Mouse (Mus musculus): ENCODE data around the gene Malrd1. TPM values are rescaled to one million over a fixed set of nuclear protein-coding genes. Genes with fewer than 3 reads are reported as not detected.

The Malrd1 gene
- polyA plus RNA-seq (2014; fragmentation: Nextera tagmentation; extraction: Ambion mirVana): not detected in 2 replicates

DNA sequence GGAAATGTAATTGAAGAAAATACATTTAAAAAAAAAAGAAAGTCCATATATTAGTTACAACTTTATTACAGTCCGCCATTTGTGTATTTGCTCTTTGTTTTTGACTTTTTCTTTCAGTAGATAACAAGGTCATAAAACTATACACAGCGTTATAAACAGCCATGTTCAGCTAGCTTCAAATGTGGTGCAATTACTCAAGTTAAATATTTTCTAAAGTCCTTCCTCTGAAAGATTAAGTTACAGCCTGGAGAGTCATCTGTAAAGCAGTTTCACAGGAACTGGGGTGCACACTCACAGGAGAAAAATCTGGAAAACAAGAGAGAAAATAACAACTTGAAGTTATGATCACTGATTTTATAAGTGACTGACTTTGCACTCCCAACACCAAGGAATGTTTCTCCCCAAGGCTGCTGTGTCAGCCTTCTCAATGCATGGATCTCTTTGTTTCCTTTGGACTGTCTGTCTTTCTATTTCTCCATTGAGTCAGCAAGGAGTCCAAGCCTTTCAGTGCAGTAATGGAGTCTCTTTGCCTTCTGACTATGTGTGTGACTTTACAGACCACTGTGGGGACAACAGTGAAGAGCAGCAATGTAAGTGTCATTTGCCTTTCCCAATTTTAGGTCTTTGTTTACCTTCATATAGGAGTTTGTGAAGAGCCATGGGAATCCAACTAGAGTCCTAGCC, at the start of gene Malrd1:
Gene Malrd1 (plus strand): TSS at position 239 of the 684 bp plus-strand sequence.
- H3K4me2 ChIP-seq: no peak within 1 kb of the TSS
- no peak within 1 kb of the TSS for H3K27ac ChIP-seq (ENCODE audit: low read depth, low read length)
- H3K9me3 ChIP-seq (ENCODE audit: control insufficient read depth, low read length): peaks cover 7% of the 10 kb centered on the region; the same call in 1 of the 2 replicates
- no peaks in the 10 kb centered on the region for H3K27me3 ChIP-seq (replicated peaks; ENCODE audit: control insufficient read depth, insufficient read depth, low read length)
- no peak within 1 kb of the TSS for H3K4me3 ChIP-seq (ENCODE audit: low read depth, low read length)
- H3K4me1 ChIP-seq (replicated peaks; ENCODE audit: control insufficient read depth, insufficient read depth, low read length): no peaks in the 10 kb centered on the region
- H3K36me3 ChIP-seq (ENCODE audit: control insufficient read depth, insufficient read depth, low read length): no peaks in the 10 kb centered on the region
- WGBS: 60% methylated on average over 2 of the region's 2 CpGs
- DNase-seq (ENCODE audit: low spot score): no peak
- H3K9ac ChIP-seq (ENCODE audit: low read depth, low read length): no peak within 1 kb of the TSS
- no peak for ATAC-seq (replicated peaks; ENCODE audit: low FRiP score)

DNA sequence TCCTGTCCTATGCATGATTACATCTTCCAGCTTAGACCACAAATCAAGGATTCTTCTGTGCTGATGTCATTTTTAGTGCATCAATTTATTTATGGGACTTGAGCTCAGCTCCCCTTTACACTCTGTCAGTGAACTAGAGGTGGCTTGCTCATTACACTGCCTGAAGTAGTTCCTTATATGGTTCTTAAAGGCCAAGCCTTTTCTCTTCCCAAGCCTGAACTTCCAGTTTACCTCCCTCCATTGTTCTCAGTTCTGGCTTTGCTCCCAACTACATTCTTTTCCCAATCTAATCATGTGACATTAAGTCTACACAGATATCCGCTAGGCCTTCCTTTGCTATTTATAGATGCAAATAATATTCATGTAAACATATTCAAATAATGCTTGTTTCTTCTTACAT, 12.4 kb downstream of the Malrd1 start:
- H3K4me1 ChIP-seq (replicated peaks; ENCODE audit: control insufficient read depth, insufficient read depth, low read length): no peaks in the 10 kb centered on the region
- ATAC-seq (replicated peaks; ENCODE audit: low FRiP score) (no peak), DNase-seq (ENCODE audit: low spot score) (no peak)
- WGBS: 79% methylated on average over 1 of the region's 1 CpGs
- no peak overlapping the region for H3K4me2 ChIP-seq
- H3K27ac ChIP-seq (ENCODE audit: low read depth, low read length): no peak overlapping the region
- no peaks in the 10 kb centered on the region for H3K36me3 ChIP-seq (ENCODE audit: control insufficient read depth, insufficient read depth, low read length)
- H3K27me3 ChIP-seq (replicated peaks; ENCODE audit: control insufficient read depth, insufficient read depth, low read length): no peaks in the 10 kb centered on the region
- H3K9ac ChIP-seq (ENCODE audit: low read depth, low read length): no peak overlapping the region
- H3K4me3 ChIP-seq (ENCODE audit: low read depth, low read length): no peak overlapping the region
- H3K9me3 ChIP-seq (ENCODE audit: control insufficient read depth, low read length): no peaks in the 10 kb centered on the region

DNA sequence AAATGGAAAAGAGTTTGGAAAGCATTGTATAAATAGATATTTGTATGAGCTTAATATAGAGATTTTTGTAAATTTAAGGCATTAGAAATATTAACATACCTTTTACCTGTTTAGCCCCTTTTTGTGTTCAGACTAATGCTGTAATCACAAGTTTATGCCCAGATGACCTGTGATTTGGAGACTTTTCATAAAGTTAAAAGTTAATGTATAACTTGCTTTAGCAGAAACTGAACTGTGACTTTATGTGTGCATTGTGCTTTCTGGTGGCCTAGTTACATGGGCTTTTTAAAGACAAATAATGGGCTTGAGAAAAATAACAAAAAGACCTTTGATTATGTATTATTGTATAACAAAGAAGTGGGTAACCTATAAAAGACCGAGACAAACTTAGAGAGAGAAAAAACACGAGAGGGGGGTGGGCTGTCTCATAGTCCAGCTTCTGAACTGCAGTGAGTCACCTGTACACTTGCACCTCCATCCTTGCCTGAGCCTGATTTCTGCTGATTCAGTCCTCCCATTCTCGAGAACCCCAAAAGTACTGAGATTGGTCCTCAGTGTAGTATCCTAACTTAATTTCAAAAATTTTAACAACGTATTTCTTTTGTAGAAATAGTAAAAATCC, 87.2 kb downstream of the Malrd1 start:
- Histone ChIP-seq H3K4me2 (no peak overlapping the region), H3K27me3 (replicated peaks; ENCODE audit: control insufficient read depth, insufficient read depth, low read length) (no peaks in the 10 kb centered on the region), H3K36me3 (ENCODE audit: control insufficient read depth, insufficient read depth, low read length) (no peaks in the 10 kb centered on the region), H3K4me3 (ENCODE audit: low read depth, low read length) (no peak overlapping the region), H3K9me3 (ENCODE audit: control insufficient read depth, low read length) (no peaks in the 10 kb centered on the region), H3K4me1 (replicated peaks; ENCODE audit: control insufficient read depth, insufficient read depth, low read length) (no peaks in the 10 kb centered on the region), H3K27ac (ENCODE audit: low read depth, low read length) (no peak overlapping the region), H3K9ac (ENCODE audit: low read depth, low read length) (no peak overlapping the region)
- DNase-seq (ENCODE audit: low spot score) (no peak), ATAC-seq (replicated peaks; ENCODE audit: low FRiP score) (no peak)
- WGBS: 63% methylated on average over 4 of the region's 4 CpGs

DNA sequence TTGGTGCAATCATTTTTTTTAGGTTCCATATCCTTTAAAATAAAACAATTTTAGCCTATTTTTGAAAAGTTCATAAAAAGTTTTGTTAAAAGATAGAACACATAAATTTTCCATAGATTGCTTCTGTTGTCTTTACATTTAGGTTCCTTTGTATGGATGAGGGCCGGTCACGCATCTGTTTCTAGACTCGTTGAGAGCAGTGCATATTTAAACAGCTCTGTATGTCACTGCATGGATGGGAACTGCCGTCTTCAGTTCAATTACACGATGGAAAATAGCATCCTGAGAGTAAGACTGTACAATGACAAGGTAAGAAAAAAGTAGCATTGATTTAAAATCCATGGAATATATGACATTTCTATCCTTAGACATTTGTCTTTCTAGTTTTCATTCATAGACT, 87.7 kb downstream of the Malrd1 start:
- Histone ChIP-seq H3K4me1 (replicated peaks; ENCODE audit: control insufficient read depth, insufficient read depth, low read length) (no peaks in the 10 kb centered on the region), H3K9me3 (ENCODE audit: control insufficient read depth, low read length) (no peaks in the 10 kb centered on the region), H3K27me3 (replicated peaks; ENCODE audit: control insufficient read depth, insufficient read depth, low read length) (no peaks in the 10 kb centered on the region), H3K9ac (ENCODE audit: low read depth, low read length) (no peak overlapping the region), H3K4me3 (ENCODE audit: low read depth, low read length) (no peak overlapping the region), H3K27ac (ENCODE audit: low read depth, low read length) (no peak overlapping the region), H3K36me3 (ENCODE audit: control insufficient read depth, insufficient read depth, low read length) (no peaks in the 10 kb centered on the region), H3K4me2 (no peak overlapping the region)
- ATAC-seq (replicated peaks; ENCODE audit: low FRiP score): no peak
- 74% methylated on average over 5 of the region's 5 CpGs for WGBS
- no peak for DNase-seq (ENCODE audit: low spot score)

DNA sequence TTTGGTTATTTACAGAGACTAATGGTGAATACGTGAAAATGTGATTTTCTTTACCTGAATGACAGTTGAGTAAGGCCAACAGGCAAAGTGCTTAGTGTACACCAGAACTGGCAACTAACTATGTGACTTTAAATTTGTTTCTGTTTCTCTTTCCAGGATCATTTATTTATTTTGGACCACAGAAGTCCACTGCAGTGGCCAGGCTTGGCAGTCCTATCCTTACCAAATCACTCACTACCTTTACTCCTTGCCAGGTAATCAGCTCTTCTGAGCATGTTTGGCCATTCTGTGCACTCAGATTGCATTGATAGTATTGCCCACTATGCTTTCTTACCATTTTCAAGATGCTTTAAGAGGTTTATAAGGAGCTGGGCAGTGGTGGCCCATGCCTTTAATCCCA, 109.5 kb downstream of the Malrd1 start:
- Histone ChIP-seq H3K4me1 (replicated peaks; ENCODE audit: control insufficient read depth, insufficient read depth, low read length) (no peaks in the 10 kb centered on the region), H3K36me3 (ENCODE audit: control insufficient read depth, insufficient read depth, low read length) (no peaks in the 10 kb centered on the region), H3K9me3 (ENCODE audit: control insufficient read depth, low read length) (no peaks in the 10 kb centered on the region), H3K27ac (ENCODE audit: low read depth, low read length) (no peak overlapping the region), H3K9ac (ENCODE audit: low read depth, low read length) (no peak overlapping the region), H3K27me3 (replicated peaks; ENCODE audit: control insufficient read depth, insufficient read depth, low read length) (no peaks in the 10 kb centered on the region), H3K4me2 (no peak overlapping the region), H3K4me3 (ENCODE audit: low read depth, low read length) (no peak overlapping the region)
- WGBS: 76% methylated on average over 1 of the region's 1 CpGs
- ATAC-seq (replicated peaks; ENCODE audit: low FRiP score) (no peak), DNase-seq (ENCODE audit: low spot score) (no peak)

DNA sequence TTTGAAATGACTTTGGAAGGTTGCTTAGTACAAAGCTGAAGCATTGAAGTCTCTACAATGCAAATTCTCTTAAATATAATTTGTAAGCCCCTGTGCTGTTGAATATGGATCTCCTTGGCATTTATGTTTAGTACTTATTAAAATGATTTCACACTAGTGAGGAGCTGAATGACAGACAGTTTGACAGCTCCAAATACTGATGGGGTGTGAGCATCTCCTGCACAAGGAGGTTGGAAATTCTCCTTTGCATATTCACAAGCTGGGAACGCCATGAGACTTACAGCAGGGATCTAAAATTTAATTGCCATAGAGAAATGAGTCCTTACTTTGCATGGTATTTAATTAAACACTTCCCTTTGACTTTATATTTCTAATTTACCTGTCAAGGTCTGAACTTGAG, 117.6 kb downstream of the Malrd1 start:
- Histone ChIP-seq H3K4me1 (replicated peaks; ENCODE audit: control insufficient read depth, insufficient read depth, low read length) (no peaks in the 10 kb centered on the region), H3K27ac (ENCODE audit: low read depth, low read length) (no peak overlapping the region), H3K9ac (ENCODE audit: low read depth, low read length) (no peak overlapping the region), H3K4me3 (ENCODE audit: low read depth, low read length) (no peak overlapping the region), H3K4me2 (no peak overlapping the region), H3K36me3 (ENCODE audit: control insufficient read depth, insufficient read depth, low read length) (no peaks in the 10 kb centered on the region), H3K9me3 (ENCODE audit: control insufficient read depth, low read length) (no peaks in the 10 kb centered on the region), H3K27me3 (replicated peaks; ENCODE audit: control insufficient read depth, insufficient read depth, low read length) (no peaks in the 10 kb centered on the region)
- no peak for ATAC-seq (replicated peaks; ENCODE audit: low FRiP score)
- no peak for DNase-seq (ENCODE audit: low spot score)
- 74% methylated on average over 1 of the region's 1 CpGs for WGBS

DNA sequence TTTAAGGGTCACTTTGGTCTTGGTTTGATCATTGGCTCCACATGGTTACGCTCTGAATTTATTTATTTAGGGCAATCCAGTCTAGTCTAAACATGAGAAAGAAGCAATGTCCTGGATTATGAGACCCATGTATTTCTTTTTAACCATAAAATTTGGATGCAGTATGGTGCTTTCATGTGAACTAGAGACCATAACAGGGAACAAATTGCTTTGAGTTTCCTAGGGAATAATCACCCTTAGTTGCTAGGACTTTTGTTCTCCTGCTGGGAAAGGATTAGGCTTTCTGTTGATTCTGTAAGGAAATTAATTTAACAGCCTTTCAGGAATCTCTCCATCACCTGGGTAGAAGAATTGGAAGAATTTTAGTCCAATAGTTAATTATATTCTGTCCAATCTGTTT, 130.1 kb downstream of the Malrd1 start:
- ATAC-seq (replicated peaks; ENCODE audit: low FRiP score): no peak
- no peak overlapping the region for H3K27ac ChIP-seq (ENCODE audit: low read depth, low read length)

DNA sequence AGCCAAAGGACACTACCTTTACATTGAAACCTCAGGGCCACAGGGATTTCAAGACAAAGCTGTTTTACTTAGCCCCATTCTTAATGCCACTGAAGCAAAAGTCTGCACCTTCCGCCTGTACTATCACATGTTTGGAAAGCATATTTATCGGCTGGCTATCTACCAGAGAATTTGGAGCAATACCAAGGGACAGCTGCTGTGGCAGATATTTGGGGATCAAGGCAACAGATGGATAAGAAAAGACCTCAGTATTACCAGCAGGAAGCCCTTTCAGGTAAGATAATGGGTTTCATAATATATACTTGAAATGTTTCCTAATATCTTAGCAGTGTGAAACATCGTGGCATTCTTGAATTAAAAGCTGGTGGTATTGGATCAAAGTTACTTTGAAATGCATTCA, 176.7 kb downstream of the Malrd1 start:
- Histone ChIP-seq H3K27ac (ENCODE audit: low read depth, low read length) (no peak overlapping the region), H3K4me2 (no peak overlapping the region), H3K9ac (ENCODE audit: low read depth, low read length) (no peak overlapping the region), H3K4me3 (ENCODE audit: low read depth, low read length) (no peak overlapping the region), H3K9me3 (ENCODE audit: control insufficient read depth, low read length) (no peaks in the 10 kb centered on the region), H3K27me3 (replicated peaks; ENCODE audit: control insufficient read depth, insufficient read depth, low read length) (no peaks in the 10 kb centered on the region), H3K4me1 (replicated peaks; ENCODE audit: control insufficient read depth, insufficient read depth, low read length) (no peaks in the 10 kb centered on the region), H3K36me3 (ENCODE audit: control insufficient read depth, insufficient read depth, low read length) (no peaks in the 10 kb centered on the region)
- 83% methylated on average over 3 of the region's 3 CpGs for WGBS
- DNase-seq (ENCODE audit: low spot score): no peak
- ATAC-seq (replicated peaks; ENCODE audit: low FRiP score): no peak

More for the DNA sequence above, 130.1 kb downstream of the Malrd1 start:
- Histone ChIP-seq H3K4me3 (ENCODE audit: low read depth, low read length) (no peak overlapping the region), H3K9me3 (ENCODE audit: control insufficient read depth, low read length) (no peaks in the 10 kb centered on the region), H3K27me3 (replicated peaks; ENCODE audit: control insufficient read depth, insufficient read depth, low read length) (no peaks in the 10 kb centered on the region), H3K4me2 (no peak overlapping the region), H3K4me1 (replicated peaks; ENCODE audit: control insufficient read depth, insufficient read depth, low read length) (no peaks in the 10 kb centered on the region), H3K36me3 (ENCODE audit: control insufficient read depth, insufficient read depth, low read length) (no peaks in the 10 kb centered on the region), H3K9ac (ENCODE audit: low read depth, low read length) (no peak overlapping the region)
- DNase-seq (ENCODE audit: low spot score): no peak
- WGBS: 92% methylated on average over 1 of the region's 1 CpGs

DNA sequence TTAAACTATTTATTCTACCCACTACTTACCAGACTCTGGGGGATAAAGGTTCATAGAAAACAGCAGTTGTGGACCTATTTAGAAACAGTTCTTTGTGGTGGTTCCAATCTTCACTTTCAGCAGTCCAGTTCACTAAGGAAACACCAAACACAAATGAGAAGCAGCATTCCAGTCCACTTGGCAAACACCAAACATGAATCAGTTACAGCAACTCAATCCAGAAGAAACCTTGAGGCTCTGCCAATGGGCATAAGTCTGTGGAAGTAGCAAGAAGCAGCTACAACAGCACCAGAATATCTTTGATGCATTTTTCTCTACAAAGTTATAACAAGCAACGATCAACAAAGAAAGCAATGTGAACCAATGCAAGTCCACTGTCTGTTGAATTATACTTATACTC, 214.7 kb downstream of the Malrd1 start:
- H3K4me3 ChIP-seq (ENCODE audit: low read depth, low read length): no peak overlapping the region
- H3K4me1 ChIP-seq (replicated peaks; ENCODE audit: control insufficient read depth, insufficient read depth, low read length): no peaks in the 10 kb centered on the region
- no peaks in the 10 kb centered on the region for H3K9me3 ChIP-seq (ENCODE audit: control insufficient read depth, low read length)
- H3K9ac ChIP-seq (ENCODE audit: low read depth, low read length): no peak overlapping the region
- DNase-seq (ENCODE audit: low spot score): no peak
- no peak overlapping the region for H3K27ac ChIP-seq (ENCODE audit: low read depth, low read length)
- no peak for ATAC-seq (replicated peaks; ENCODE audit: low FRiP score)
- no peaks in the 10 kb centered on the region for H3K27me3 ChIP-seq (replicated peaks; ENCODE audit: control insufficient read depth, insufficient read depth, low read length)
- no peak overlapping the region for H3K4me2 ChIP-seq
- H3K36me3 ChIP-seq (ENCODE audit: control insufficient read depth, insufficient read depth, low read length): no peaks in the 10 kb centered on the region
- WGBS: 82% methylated on average over 1 of the region's 1 CpGs

Measured in liver, embryonic 11.5 days (tissue).